Mouse (Mus musculus): ENCODE measurements around the gene Pex11b. TPM values are rescaled to one million over a fixed set of nuclear protein-coding genes. Genes with fewer than 3 reads are reported as not detected.
"Not testable (repeated sequence)": the region's sequence is repeated elsewhere in the genome, so short reads cannot be mapped to it uniquely, and the experiment has no call there.

Pex11b gene
- polyA plus RNA-seq, 1 experiment from 2014 or later, result 54.2 TPM

GRCm38 (mm10) chr3:96636448-96636847 lies 1.3 kb downstream of the Pex11b start:
- H3K27ac ChIP-seq (ENCODE audit: low read length), result no peak overlapping the region

GRCm38 (mm10) chr3:96639219-96639618 lies 4.0 kb downstream of the Pex11b start:
- H3K9ac ChIP-seq (ENCODE audit: low read length), result no peak overlapping the region
- H3K9me3 ChIP-seq (ENCODE audit: control insufficient read depth, low read length), result no peaks in the 10 kb centered on the region
- H3K4me3 ChIP-seq (ENCODE audit: low read length), result no peak overlapping the region
- no peak overlapping the region for H3K4me2 ChIP-seq (ENCODE audit: low read depth, low read length)
- 81% methylated on average over 1 of the region's 1 CpGs for WGBS
- ATAC-seq (ENCODE audit: low read depth), result no peak
- H3K4me1 ChIP-seq (replicated peaks; ENCODE audit: control insufficient read depth, insufficient read depth, low read length), result peaks cover 15% of the 10 kb centered on the region
- peaks cover 24% of the 10 kb centered on the region for H3K36me3 ChIP-seq (ENCODE audit: control insufficient read depth, insufficient read depth, low read length)
- no peaks in the 10 kb centered on the region for H3K27me3 ChIP-seq (ENCODE audit: control insufficient read depth, insufficient read depth, low read depth, low read length)
- no peak overlapping the region for H3K27ac ChIP-seq (ENCODE audit: low read length)

More at GRCm38 (mm10) chr3:96636448-96636847, 1.3 kb downstream of the Pex11b start:
- peak overlapping the region; percentile 62 for H3K4me2 ChIP-seq (ENCODE audit: low read depth, low read length)
- H3K27me3 ChIP-seq (ENCODE audit: control insufficient read depth, insufficient read depth, low read depth, low read length), result no peaks in the 10 kb centered on the region
- H3K36me3 ChIP-seq (ENCODE audit: control insufficient read depth, insufficient read depth, low read length), result peaks cover 31% of the 10 kb centered on the region
- ATAC-seq (ENCODE audit: low read depth), result no peak
- WGBS, result 55% methylated on average over 11 of the region's 11 CpGs
- no peaks in the 10 kb centered on the region for H3K9me3 ChIP-seq (ENCODE audit: control insufficient read depth, low read length)
- peaks cover 15% of the 10 kb centered on the region for H3K4me1 ChIP-seq (replicated peaks; ENCODE audit: control insufficient read depth, insufficient read depth, low read length)
- H3K4me3 ChIP-seq (ENCODE audit: low read length), result peak overlapping the region; percentile 79
- peak overlapping the region; percentile 91 for H3K9ac ChIP-seq (ENCODE audit: low read length)

GRCm38 (mm10) chr3:96645018-96645649 lies 10.0 kb downstream of the Pex11b start, which contains the start of gene Itga10:
Gene Itga10 (plus strand): TSS chr3:96645584.
- no peak within 1 kb of the TSS for H3K9ac ChIP-seq (ENCODE audit: low read length)
- peaks cover 15% of the 10 kb centered on the region; the same call in 1 of the 2 replicates for H3K36me3 ChIP-seq (ENCODE audit: control insufficient read depth, insufficient read depth, low read length)
- peak; percentile 79 for ATAC-seq (ENCODE audit: low read depth)
- H3K4me2 ChIP-seq (ENCODE audit: low read depth, low read length), result no peak within 1 kb of the TSS
- H3K9me3 ChIP-seq (ENCODE audit: control insufficient read depth, low read length), result no peaks in the 10 kb centered on the region
- H3K4me3 ChIP-seq (ENCODE audit: low read length), result no peak within 1 kb of the TSS
- 58% methylated on average over 7 of the region's 7 CpGs for WGBS
- H3K27me3 ChIP-seq (ENCODE audit: control insufficient read depth, insufficient read depth, low read depth, low read length), result no peaks in the 10 kb centered on the region
- H3K4me1 ChIP-seq (replicated peaks; ENCODE audit: control insufficient read depth, insufficient read depth, low read length), result no peaks in the 10 kb centered on the region
- H3K27ac ChIP-seq (ENCODE audit: low read length), result no peak within 1 kb of the TSS

GRCm38 (mm10) chr3:96647365-96647764 lies 12.2 kb downstream of the Pex11b start:
- WGBS, result 74% methylated on average over 3 of the region's 3 CpGs
- no peak for ATAC-seq (ENCODE audit: low read depth)
- Histone ChIP-seq H3K27me3 (ENCODE audit: control insufficient read depth, insufficient read depth, low read depth, low read length) (no peaks in the 10 kb centered on the region), H3K4me1 (replicated peaks; ENCODE audit: control insufficient read depth, insufficient read depth, low read length) (no peaks in the 10 kb centered on the region), H3K4me2 (ENCODE audit: low read depth, low read length) (no peak overlapping the region), H3K9me3 (ENCODE audit: control insufficient read depth, low read length) (no peaks in the 10 kb centered on the region), H3K4me3 (ENCODE audit: low read length) (no peak overlapping the region), H3K9ac (ENCODE audit: low read length) (no peak overlapping the region), H3K36me3 (ENCODE audit: control insufficient read depth, insufficient read depth, low read length) (peaks cover 9% of the 10 kb centered on the region; the same call in 1 of the 2 replicates), H3K27ac (ENCODE audit: low read length) (no peak overlapping the region)

GRCm38 (mm10) chr3:96660901-96661300 lies 25.7 kb downstream of the Pex11b start:
- 86% methylated on average over 2 of the region's 2 CpGs for WGBS
- Histone ChIP-seq H3K27me3 (ENCODE audit: control insufficient read depth, insufficient read depth, low read depth, low read length) (no peaks in the 10 kb centered on the region), H3K4me2 (ENCODE audit: low read depth, low read length) (no peak overlapping the region), H3K27ac (ENCODE audit: low read length) (no peak overlapping the region), H3K36me3 (ENCODE audit: control insufficient read depth, insufficient read depth, low read length) (no peaks in the 10 kb centered on the region), H3K4me1 (replicated peaks; ENCODE audit: control insufficient read depth, insufficient read depth, low read length) (peaks cover 8% of the 10 kb centered on the region), H3K9ac (ENCODE audit: low read length) (no peak overlapping the region), H3K9me3 (ENCODE audit: control insufficient read depth, low read length) (no peaks in the 10 kb centered on the region), H3K4me3 (ENCODE audit: low read length) (no peak overlapping the region)
- no peak for ATAC-seq (ENCODE audit: low read depth)

- peak; percentile 3; the same call in 1 of the 2 replicates for ATAC-seq (ENCODE audit: low read depth)
- peak overlapping the region; percentile 64 for H3K4me2 ChIP-seq (ENCODE audit: low read depth, low read length)
- H3K9me3 ChIP-seq (ENCODE audit: control insufficient read depth, low read length), result no peaks in the 10 kb centered on the region
- no peaks in the 10 kb centered on the region for H3K36me3 ChIP-seq (ENCODE audit: control insufficient read depth, insufficient read depth, low read length)
- WGBS, result 35% methylated on average over 8 of the region's 8 CpGs
- peak overlapping the region; percentile 42; the same call in 1 of the 2 replicates for H3K27ac ChIP-seq (ENCODE audit: low read length)
- H3K4me1 ChIP-seq (replicated peaks; ENCODE audit: control insufficient read depth, insufficient read depth, low read length), result peaks cover 8% of the 10 kb centered on the region
- peak overlapping the region; percentile 37 for H3K9ac ChIP-seq (ENCODE audit: low read length)
- no peaks in the 10 kb centered on the region for H3K27me3 ChIP-seq (ENCODE audit: control insufficient read depth, insufficient read depth, low read depth, low read length)
- H3K4me3 ChIP-seq (ENCODE audit: low read length), result no peak overlapping the region
These were observed 27.6 kb downstream of the Pex11b start for GRCm38 (mm10) chr3:96662731-96663316.

GRCm38 (mm10) chr3:96663432-96664239 lies 28.5 kb downstream of the Pex11b start:
- Histone ChIP-seq H3K9ac (ENCODE audit: low read length) (peak overlapping the region; percentile 58), H3K4me3 (ENCODE audit: low read length) (peak overlapping the region; percentile 37), H3K27me3 (ENCODE audit: control insufficient read depth, insufficient read depth, low read depth, low read length) (no peaks in the 10 kb centered on the region), H3K4me1 (replicated peaks; ENCODE audit: control insufficient read depth, insufficient read depth, low read length) (peaks cover 8% of the 10 kb centered on the region), H3K36me3 (ENCODE audit: control insufficient read depth, insufficient read depth, low read length) (no peaks in the 10 kb centered on the region), H3K4me2 (ENCODE audit: low read depth, low read length) (peak overlapping the region; percentile 64), H3K9me3 (ENCODE audit: control insufficient read depth, low read length) (no peaks in the 10 kb centered on the region), H3K27ac (ENCODE audit: low read length) (peak overlapping the region; percentile 50; the same call in 1 of the 2 replicates)
- ATAC-seq (ENCODE audit: low read depth), result peak; percentile 94
- 6% methylated on average over 17 of the region's 18 CpGs for WGBS

GRCm38 (mm10) chr3:96665732-96666363 lies 30.7 kb downstream of the Pex11b start:
- H3K27ac ChIP-seq (ENCODE audit: low read length); H3K9ac ChIP-seq (ENCODE audit: low read length); H3K4me3 ChIP-seq (ENCODE audit: low read length); H3K9me3 ChIP-seq (ENCODE audit: control insufficient read depth, low read length); H3K27me3 ChIP-seq (ENCODE audit: control insufficient read depth, insufficient read depth, low read depth, low read length); H3K4me2 ChIP-seq (ENCODE audit: low read depth, low read length); H3K36me3 ChIP-seq (ENCODE audit: control insufficient read depth, insufficient read depth, low read length); ATAC-seq (ENCODE audit: low read depth): not testable (repeated sequence)
- H3K4me1 ChIP-seq (replicated peaks; ENCODE audit: control insufficient read depth, insufficient read depth, low read length), result peaks cover 13% of the 10 kb centered on the region
- WGBS, result 87% methylated on average over 7 of the region's 7 CpGs

GRCm38 (mm10) chr3:96666916-96667315 lies 31.7 kb downstream of the Pex11b start:
- WGBS, result 87% methylated on average over 5 of the region's 5 CpGs
- no peak for ATAC-seq (ENCODE audit: low read depth)
- Histone ChIP-seq H3K9me3 (ENCODE audit: control insufficient read depth, low read length) (no peaks in the 10 kb centered on the region), H3K4me1 (replicated peaks; ENCODE audit: control insufficient read depth, insufficient read depth, low read length) (peaks cover 13% of the 10 kb centered on the region), H3K9ac (ENCODE audit: low read length) (no peak overlapping the region), H3K27me3 (ENCODE audit: control insufficient read depth, insufficient read depth, low read depth, low read length) (no peaks in the 10 kb centered on the region), H3K4me2 (ENCODE audit: low read depth, low read length) (no peak overlapping the region), H3K36me3 (ENCODE audit: control insufficient read depth, insufficient read depth, low read length) (no peaks in the 10 kb centered on the region), H3K4me3 (ENCODE audit: low read length) (no peak overlapping the region), H3K27ac (ENCODE audit: low read length) (no peak overlapping the region)

All from lung, embryonic 16.5 days (tissue).